Mouse (Mus musculus): Measurements from ENCODE around the gene Rgsl1.
A peak's percentile ranks its signal among the peaks of the same experiment; 100 is the strongest.

Rgsl1 gene

GRCm38 (mm10) chr1:153741551-153742316 lies 102.2 kb downstream of the Rgsl1 start:
- no peak for DNase-seq (ENCODE audit: extremely low spot score, low spot score)

- no peak for DNase-seq (ENCODE audit: extremely low spot score, low spot score)
These were observed 103.1 kb downstream of the Rgsl1 start for GRCm38 (mm10) chr1:153740775-153741400.

- DNase-seq (ENCODE audit: extremely low spot score, low spot score) = peak; percentile 79
These were observed 103.8 kb downstream of the Rgsl1 start, which contains the start of gene Rgs16 for GRCm38 (mm10) chr1:153740145-153740544. Gene Rgs16, plus strand, starts transcription at chr1:153740349.

DNA sequence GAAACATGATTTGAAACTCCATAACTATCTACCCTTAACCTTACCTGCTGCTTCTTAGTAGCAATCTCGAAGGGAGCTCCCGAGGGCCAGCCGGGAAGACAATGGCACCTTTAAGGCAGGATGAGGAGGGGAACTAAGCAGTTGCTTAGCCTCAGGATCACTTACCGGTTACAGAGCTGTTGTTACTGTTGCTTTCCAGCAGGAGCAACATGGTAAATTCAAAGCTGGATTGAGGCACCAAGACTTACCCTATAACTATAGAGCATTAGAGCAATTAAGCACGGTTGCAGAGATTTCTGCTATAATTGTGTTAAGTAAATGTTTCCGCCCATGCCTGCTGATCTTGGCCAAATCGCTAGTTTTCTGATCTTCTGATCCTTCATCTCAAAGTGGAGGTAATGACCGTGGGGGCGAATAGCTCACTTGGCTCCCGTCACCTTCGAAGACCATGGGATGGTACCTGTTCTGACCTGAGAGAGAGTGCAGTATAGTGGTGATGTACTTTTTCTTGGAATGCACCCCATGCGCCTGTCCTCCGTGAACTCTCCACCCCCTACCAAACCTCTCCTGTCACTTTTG lies 104.4 kb downstream of the Rgsl1 start:
- no peak for DNase-seq (ENCODE audit: extremely low spot score, low spot score)

- no peak for DNase-seq (ENCODE audit: extremely low spot score, low spot score)
These were observed 106.5 kb downstream of the Rgsl1 start for GRCm38 (mm10) chr1:153737101-153738085.

DNA sequence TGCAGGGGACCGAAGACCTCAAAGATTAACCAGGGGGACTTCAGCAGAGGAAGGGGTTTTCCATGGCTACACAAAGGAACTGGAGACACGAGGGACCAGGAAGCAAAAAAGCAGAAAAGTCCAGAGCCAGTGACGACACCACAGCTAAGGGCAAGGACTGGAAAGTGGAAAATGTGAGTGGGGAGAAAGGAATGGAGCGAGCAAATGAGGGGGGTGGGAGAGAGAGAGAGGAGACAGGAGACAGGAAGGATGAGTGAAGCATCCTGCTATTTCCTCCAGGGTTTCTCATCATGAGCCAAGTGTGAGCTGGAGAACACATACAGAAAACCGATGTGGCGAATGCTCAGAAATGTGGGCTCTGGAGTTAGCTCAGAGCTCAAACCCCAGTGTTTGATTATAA lies 107.8 kb downstream of the Rgsl1 start:
- DNase-seq (ENCODE audit: extremely low spot score, low spot score) = no peak

DNA sequence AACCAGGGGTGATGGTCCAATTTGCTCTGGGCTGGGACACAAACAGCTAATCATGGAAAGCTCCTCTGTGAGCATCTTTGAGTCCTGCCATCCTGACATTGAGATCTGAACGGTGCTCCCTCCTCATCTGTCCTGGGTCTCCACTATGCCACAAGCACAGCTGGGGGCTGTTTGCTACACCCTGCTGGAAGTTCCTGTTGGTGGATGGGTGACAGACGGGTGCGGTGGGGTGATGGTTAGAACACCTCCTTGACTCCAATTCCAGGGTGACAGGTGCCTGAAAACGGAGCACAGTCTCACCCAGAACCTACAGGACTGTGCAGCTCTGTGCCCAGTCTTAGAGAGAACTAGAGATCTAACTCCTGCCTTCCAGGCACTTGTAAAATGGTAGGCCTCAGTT lies 109.1 kb downstream of the Rgsl1 start:
- DNase-seq (ENCODE audit: extremely low spot score, low spot score) = no peak

DNA sequence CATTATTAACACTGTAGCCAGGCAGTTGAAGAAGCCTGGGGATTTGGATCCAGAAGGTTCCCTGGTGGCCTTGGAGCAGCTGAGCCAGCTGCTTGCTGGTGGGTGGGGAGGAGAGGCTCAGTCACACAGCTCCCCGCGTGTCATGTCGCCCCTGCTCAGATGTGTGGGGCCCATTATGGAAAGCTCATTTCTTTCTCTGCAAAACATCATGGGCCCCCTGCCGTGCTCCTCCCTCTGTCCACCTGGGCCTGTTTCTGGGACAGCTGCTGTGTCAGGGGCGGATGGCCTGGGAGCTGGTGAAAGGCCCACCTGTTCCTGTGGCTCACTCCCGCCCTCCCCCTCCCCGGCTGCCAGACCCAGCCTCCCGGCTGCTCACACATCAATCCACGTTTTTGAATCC lies 110.8 kb downstream of the Rgsl1 start:
- no peak for DNase-seq (ENCODE audit: extremely low spot score, low spot score)

DNA sequence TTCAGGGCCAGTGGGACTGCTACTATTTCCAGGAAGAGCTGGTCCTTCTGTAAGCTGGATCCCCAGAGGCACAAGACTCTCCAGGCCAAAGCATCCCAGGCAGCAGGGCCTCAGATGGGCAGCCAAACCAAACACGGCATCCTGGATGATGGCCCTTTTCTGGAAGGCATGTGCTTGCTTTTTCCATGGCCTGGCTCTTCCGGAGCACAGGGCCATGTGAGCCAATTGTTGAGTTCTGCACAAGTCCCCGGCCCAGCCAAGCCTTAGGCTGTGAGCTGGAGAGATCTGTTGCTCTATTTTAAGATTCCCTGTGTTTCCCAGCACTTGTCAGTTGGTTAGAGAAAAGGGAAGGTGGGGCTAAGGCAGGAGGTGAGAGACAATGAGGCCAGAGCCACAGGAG lies 113.3 kb downstream of the Rgsl1 start:
- DNase-seq (ENCODE audit: extremely low spot score, low spot score) = no peak

- no peak for DNase-seq (ENCODE audit: extremely low spot score, low spot score)
These were observed 114.1 kb downstream of the Rgsl1 start for GRCm38 (mm10) chr1:153729806-153730205.
